ENCODE assay signal across 7 mouse cellular contexts in genomic region chr13:54950131-54950530, GRCm38 (mm10). TPM values are rescaled to one million over a fixed set of nuclear protein-coding genes. Genes with fewer than 3 reads are reported as not detected.
A peak's percentile ranks its signal among the peaks of the same experiment; 100 is the strongest.
DNase-seq lines count a peak whose midpoint lies in the region; ATAC-seq lines count a peak whose summit lies in the region.

No protein-coding gene starts in this region.

- no peak for ATAC-seq in intestine, embryonic 14.5 days (replicated peaks; ENCODE audit: low FRiP score, low TSS enrichment, low read depth)
- no peak for ATAC-seq in neural tube, embryonic 14.5 days (ENCODE audit: low read depth)

- H3K9me3 ChIP-seq in forebrain, embryonic 10.5 days: no peaks in the 10 kb centered on the region
- H3K9me3 ChIP-seq in intestine, embryonic 14.5 days (ENCODE audit: control insufficient read depth, low read length): no peaks in the 10 kb centered on the region
- no peaks in the 10 kb centered on the region for H3K9me3 ChIP-seq in neural tube, embryonic 14.5 days (ENCODE audit: control insufficient read depth, low read length)

- intact Hi-C loops in left cerebral cortex, postnatal 36 days (cut with DNase I): no loop called here
- intact Hi-C loops in left cerebral cortex, postnatal 4 days (cut with DNase I): loop anchor here (10.0 kb wide), 1 partner anchor 145 kb away; no protein-coding TSS in a partner anchor
- intact Hi-C loops in gastrocnemius, postnatal 36 days (cut with DNase I): no loop called here

- no peak overlapping the region; the same call in 1 of the 2 replicates for H3K27ac ChIP-seq in forebrain, embryonic 10.5 days
- no peak overlapping the region for H3K27ac ChIP-seq in intestine, embryonic 14.5 days (ENCODE audit: low read depth)
- no peak overlapping the region for H3K27ac ChIP-seq in neural tube, embryonic 14.5 days (ENCODE audit: low read depth, low read length)

- DNase-seq in left cerebral cortex, postnatal 36 days (ENCODE audit: low spot score in 2 of 2): peak; percentile 41 to 64
- no peak for DNase-seq in left cerebral cortex, postnatal 4 days
- DNase-seq in forebrain, embryonic 10.5 days (ENCODE audit: extremely low spot score, low spot score): no peak
- no peak for DNase-seq in intestine, embryonic 14.5 days (ENCODE audit: low spot score)
- DNase-seq in ovary, postnatal 14 days (ENCODE audit: low spot score): no peak
- no peak for DNase-seq in gastrocnemius, postnatal 36 days

- H3K4me2 ChIP-seq in intestine, embryonic 14.5 days (ENCODE audit: low read length): peak overlapping the region; percentile 98
- peak overlapping the region; percentile 97 for H3K4me2 ChIP-seq in neural tube, embryonic 14.5 days (ENCODE audit: low read depth, low read length)

- H3K27me3 ChIP-seq in forebrain, embryonic 10.5 days (ENCODE audit: poor library complexity, severe bottlenecking): peaks cover 100% of the 10 kb centered on the region
- H3K27me3 ChIP-seq in intestine, embryonic 14.5 days (replicated peaks; ENCODE audit: control insufficient read depth, insufficient read depth, low read length): peaks cover 92% of the 10 kb centered on the region
- peaks cover 13% of the 10 kb centered on the region; the same call in 1 of the 2 replicates for H3K27me3 ChIP-seq in neural tube, embryonic 14.5 days (ENCODE audit: control insufficient read depth, insufficient read depth, low read length)

- H3K36me3 ChIP-seq in forebrain, embryonic 10.5 days (replicated peaks): no peaks in the 10 kb centered on the region
- no peaks in the 10 kb centered on the region for H3K36me3 ChIP-seq in intestine, embryonic 14.5 days (ENCODE audit: control insufficient read depth, insufficient read depth, low read length)
- no peaks in the 10 kb centered on the region for H3K36me3 ChIP-seq in neural tube, embryonic 14.5 days (ENCODE audit: control insufficient read depth, insufficient read depth, low read length)

- H3K4me3 ChIP-seq in forebrain, embryonic 10.5 days: peak overlapping the region; percentile 72
- H3K4me3 ChIP-seq in intestine, embryonic 14.5 days (ENCODE audit: low read depth, low read length): peak overlapping the region; percentile 62
- H3K4me3 ChIP-seq in neural tube, embryonic 14.5 days (ENCODE audit: low read depth, low read length): peak overlapping the region; percentile 73

- WGBS in forebrain, embryonic 10.5 days: 1% methylated on average over 9 of the region's 9 CpGs
- 1% methylated on average over 9 of the region's 9 CpGs for WGBS in intestine, embryonic 14.5 days
- WGBS in neural tube, embryonic 14.5 days: 0% methylated on average over 8 of the region's 9 CpGs

- peaks cover 55% of the 10 kb centered on the region for H3K4me1 ChIP-seq in forebrain, embryonic 10.5 days
- H3K4me1 ChIP-seq in intestine, embryonic 14.5 days (replicated peaks; ENCODE audit: control insufficient read depth, insufficient read depth, low read length): no peaks in the 10 kb centered on the region
- H3K4me1 ChIP-seq in neural tube, embryonic 14.5 days (ENCODE audit: control insufficient read depth, insufficient read depth, low read length): peaks cover 17% of the 10 kb centered on the region; the same call in 1 of the 2 replicates

- no peak overlapping the region for H3K9ac ChIP-seq in intestine, embryonic 14.5 days (ENCODE audit: low read length)
- H3K9ac ChIP-seq in neural tube, embryonic 14.5 days (replicated peaks; ENCODE audit: low read depth, low read length): peak overlapping the region; percentile 88

RNA-seq across cellular contexts. Expression of gene Unc5a, which starts 0.9 kb away (rescaled TPM):
- total RNA-seq in left cerebral cortex, postnatal 36 days (2021): 100 to 1,000 TPM in 1 of 2 experiments, 10 to 100 TPM in 1; 96.3 to 101 TPM
- total RNA-seq in left cerebral cortex, postnatal 4 days (2021): 10 to 100 TPM; 51.7 to 52.6 TPM
- 2.4 TPM in 2 replicates for polyA plus RNA-seq in forebrain, embryonic 10.5 days (2016; fragmentation: Nextera tagmentation; extraction: Ambion mirVana)
- 3.1 and 3.6 TPM in 2 replicates for polyA plus RNA-seq in intestine, embryonic 14.5 days (2014; fragmentation: Nextera tagmentation; extraction: Ambion mirVana)
- 12.4 and 15.7 TPM in 2 replicates for polyA plus RNA-seq in neural tube, embryonic 14.5 days (2014; fragmentation: Nextera tagmentation; extraction: Ambion mirVana)
- 1 to 10 TPM; 7.1 to 8.6 TPM for total RNA-seq in gastrocnemius, postnatal 36 days (2021)

Comparison
In these comparisons a context has a peak if more than half of its experiments do, and no peak if none do; other contexts are left out.
1. DNase-seq: peak in left cerebral cortex, postnatal 36 days (2 of 2); none in left cerebral cortex, postnatal 4 days (single experiment), forebrain, embryonic 10.5 days (single experiment), intestine, embryonic 14.5 days (single experiment), ovary, postnatal 14 days (single experiment) and gastrocnemius, postnatal 36 days (0 of 2).
2. RNA of gene Unc5a, which starts 0.9 kb away (total RNA-seq): 96.3 to 101 TPM in left cerebral cortex, postnatal 36 days and 51.7 to 52.6 TPM in left cerebral cortex, postnatal 4 days; 7.1 to 8.6 TPM in gastrocnemius, postnatal 36 days; every median in the first group is over 4 times any median in the second.
3. Peak in every context shown above with its lines, with median percentiles within 50 percentile points of each other: H3K4me3 ChIP-seq.